Mouse (Mus musculus) urinary bladder, postnatal 36 days (tissue): ENCODE measurements around the gene Npy1r.

ENCODE experiments used
- DNase-seq, 2 experiments: peaks; one replicate each; pipeline ENCODE4 v3.0.0; 2022; ENCODE audit warnings: low spot score in 2 of 2, mixed read lengths in 1 of 2

The Npy1r gene

GRCm38 (mm10) chr8:66696970-66697843 is at the start of gene Npy1r:
Gene Npy1r (plus strand): TSS chr8:66697192.
- DNase-seq: peak; percentile 20 to 35

GRCm38 (mm10) chr8:66681261-66681660 is 15.7 kb upstream of the Npy1r start:
- no peak for DNase-seq

- no peak for DNase-seq
Observed at GRCm38 (mm10) chr8:66687511-66688329, 9.3 kb upstream of the Npy1r start, which contains the start of gene Npy5r. Gene Npy5r (minus strand): TSS chr8:66688128.

GRCm38 (mm10) chr8:66688395-66688794 is 8.6 kb upstream of the Npy1r start:
- no peak for DNase-seq

- DNase-seq: no peak
Observed at GRCm38 (mm10) chr8:66688799-66689198, 8.2 kb upstream of the Npy1r start.

GRCm38 (mm10) chr8:66690402-66690801 is 6.6 kb upstream of the Npy1r start:
- DNase-seq: no peak

- no peak for DNase-seq
Observed at GRCm38 (mm10) chr8:66698011-66698410, 1.0 kb downstream of the Npy1r start.

GRCm38 (mm10) chr8:66698782-66699181 is 1.8 kb downstream of the Npy1r start:
- no peak for DNase-seq

- DNase-seq: no peak
Observed at GRCm38 (mm10) chr8:66714324-66714975, 17.5 kb downstream of the Npy1r start.

- DNase-seq: no peak
Observed at GRCm38 (mm10) chr8:66722835-66723234, 25.8 kb downstream of the Npy1r start.

GRCm38 (mm10) chr8:66729446-66729845 is 32.5 kb downstream of the Npy1r start:
- DNase-seq: no peak

- no peak for DNase-seq
Observed at GRCm38 (mm10) chr8:66731957-66732356, 35.0 kb downstream of the Npy1r start.

- no peak for DNase-seq
Observed at GRCm38 (mm10) chr8:66742359-66742758, 45.4 kb downstream of the Npy1r start.

GRCm38 (mm10) chr8:66745612-66746011 is 48.6 kb downstream of the Npy1r start:
- no peak for DNase-seq

GRCm38 (mm10) chr8:66751621-66752020 is 54.6 kb downstream of the Npy1r start:
- no peak for DNase-seq

- DNase-seq: no peak
Observed at GRCm38 (mm10) chr8:66756161-66756560, 59.2 kb downstream of the Npy1r start.
